In the genomic region with DNA sequence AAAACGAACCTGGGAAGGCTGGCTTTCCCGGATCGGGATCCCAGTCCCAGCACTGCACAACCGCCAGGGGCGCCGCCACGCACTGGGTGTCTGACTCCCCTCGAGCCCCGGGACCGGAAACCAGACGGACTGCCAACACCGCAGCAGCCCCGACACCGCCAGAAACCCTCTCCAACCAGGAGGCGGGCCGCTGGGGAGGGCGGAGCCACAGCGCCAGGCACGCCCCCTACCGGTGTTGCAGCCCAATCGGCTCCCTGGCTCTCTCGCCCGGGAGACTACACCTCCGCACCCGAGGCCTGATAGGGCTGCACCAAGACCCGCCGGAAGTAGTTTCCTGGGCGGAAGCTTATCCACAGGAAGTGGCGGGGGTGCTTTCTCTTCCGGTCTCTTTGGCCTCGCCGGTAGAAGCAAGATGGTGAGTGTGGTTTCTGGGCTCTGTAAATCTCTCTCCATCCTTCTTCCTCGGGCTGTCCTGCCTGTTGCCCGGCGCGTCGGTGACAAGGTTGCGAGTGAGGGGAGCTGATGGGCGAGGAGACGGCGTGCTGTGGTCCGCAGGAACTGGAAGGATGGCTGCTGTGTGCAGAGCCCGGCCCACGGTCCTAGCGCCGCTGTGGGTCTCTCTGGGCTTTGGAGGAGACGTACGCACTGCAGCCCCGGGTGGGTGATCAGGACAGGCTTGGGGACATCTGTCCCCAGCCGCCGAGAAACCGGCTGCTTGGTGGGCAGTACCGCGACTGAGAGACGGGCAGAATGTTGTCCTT, we compare ENCODE assay signal across 7 mouse cellular contexts. TPM values are rescaled to one million over a fixed set of nuclear protein-coding genes. Genes with fewer than 3 reads are reported as not detected.
DNase-seq lines count a peak whose midpoint lies in the region; ATAC-seq lines count a peak whose summit lies in the region.

TSS of gene Rpl37 (plus strand) at position 376 of the 761 bp plus-strand sequence.

- peak; percentile 98 for DNase-seq in adrenal gland, adult 8-10 months
- DNase-seq in embryo, embryonic 9.5 days (ENCODE audit: extremely low spot score), result peak; percentile 99
- DNase-seq in gastrocnemius, postnatal 4 days (ENCODE audit: low spot score in 2 of 2), result peak; percentile 99
- DNase-seq in left cerebral cortex, postnatal 36 days (ENCODE audit: low spot score in 2 of 2), result peak; percentile 98 to 99
- peak; percentile 99 for DNase-seq in midbrain, embryonic 11.5 days (ENCODE audit: low spot score, missing footprints)
- DNase-seq in skeletal muscle tissue, adult 2 months (ENCODE audit: low read depth, low spot score), result peak; percentile 98

- no peaks in the 10 kb centered on the region for H3K27me3 ChIP-seq in intestine, embryonic 16.5 days (replicated peaks; ENCODE audit: control insufficient read depth, insufficient read depth, low read length)
- H3K27me3 ChIP-seq in midbrain, embryonic 11.5 days (ENCODE audit: control insufficient read depth, insufficient read depth, low read length), result no peaks in the 10 kb centered on the region

- peak within 1 kb of the TSS; percentile 60 for H3K4me2 ChIP-seq in intestine, embryonic 16.5 days (ENCODE audit: low read depth, low read length)
- peak within 1 kb of the TSS; percentile 71 for H3K4me2 ChIP-seq in midbrain, embryonic 11.5 days

- under 1% methylated on average over 55 of the region's 55 CpGs for WGBS in intestine, embryonic 16.5 days
- WGBS in midbrain, embryonic 11.5 days, result under 1% methylated on average over 54 of the region's 55 CpGs

- H3K9me3 ChIP-seq in intestine, embryonic 16.5 days (ENCODE audit: control insufficient read depth, low read length), result no peaks in the 10 kb centered on the region
- H3K9me3 ChIP-seq in midbrain, embryonic 11.5 days (ENCODE audit: control insufficient read depth, low read length), result no peaks in the 10 kb centered on the region

- peak within 1 kb of the TSS; percentile 75 for H3K4me3 ChIP-seq in intestine, embryonic 16.5 days (ENCODE audit: low read length)
- peak within 1 kb of the TSS; percentile 96 for H3K4me3 ChIP-seq in midbrain, embryonic 11.5 days (ENCODE audit: low read depth, low read length)

- H3K27ac ChIP-seq in intestine, embryonic 16.5 days (ENCODE audit: low read length), result peak within 1 kb of the TSS; percentile 97
- H3K27ac ChIP-seq in midbrain, embryonic 11.5 days (ENCODE audit: low read depth, low read length), result peak within 1 kb of the TSS; percentile 60

- peaks cover 17% of the 10 kb centered on the region for H3K36me3 ChIP-seq in intestine, embryonic 16.5 days (ENCODE audit: control insufficient read depth, insufficient read depth, low read length)
- H3K36me3 ChIP-seq in midbrain, embryonic 11.5 days (ENCODE audit: control insufficient read depth, insufficient read depth, low read length), result peaks cover 24% of the 10 kb centered on the region

- peak; percentile 98 for ATAC-seq in intestine, embryonic 16.5 days
- peak; percentile 99 for ATAC-seq in midbrain, embryonic 11.5 days (ENCODE audit: low FRiP score)

- H3K9ac ChIP-seq in intestine, embryonic 16.5 days (ENCODE audit: low read depth, low read length), result peak within 1 kb of the TSS; percentile 87
- H3K9ac ChIP-seq in midbrain, embryonic 11.5 days (ENCODE audit: low read length), result peak within 1 kb of the TSS; percentile 96

- intact Hi-C loops in left cerebral cortex, postnatal 36 days (cut with DNase I), result loop anchor here (2.0 to 5.0 kb wide), 2 partner anchors 26 to 71 kb away; partner anchors contain the start of genes Prkaa1 and Ttc33

- H3K4me1 ChIP-seq in intestine, embryonic 16.5 days (ENCODE audit: control insufficient read depth, insufficient read depth, low read length), result peaks cover 7% of the 10 kb centered on the region
- peaks cover 9% of the 10 kb centered on the region for H3K4me1 ChIP-seq in midbrain, embryonic 11.5 days (ENCODE audit: control insufficient read depth, insufficient read depth, low read length)

RNA-seq across cellular contexts. Expression of gene Rpl37, which starts in this region (rescaled TPM):
- 100 to 1,000 TPM; 411 to 520 (median 488) TPM for total RNA-seq in adrenal gland, adult 8-10 months (2022)
- total RNA-seq in gastrocnemius, postnatal 4 days (2021), result 100 to 1,000 TPM; 389 to 413 TPM
- 432 and 438 TPM in 2 replicates for polyA plus RNA-seq in intestine, embryonic 16.5 days (2015; fragmentation: Nextera tagmentation; extraction: Ambion mirVana)
- 100 to 1,000 TPM; 257 to 266 TPM for total RNA-seq in left cerebral cortex, postnatal 36 days (2021)
- polyA plus RNA-seq in midbrain, embryonic 11.5 days (2014; fragmentation: Nextera tagmentation; extraction: Ambion mirVana), result 475 and 516 TPM in 2 replicates

Comparison
In these comparisons a context has a peak if more than half of its experiments do, and no peak if none do; other contexts are left out.
1. Peak in every context shown above with its lines: DNase-seq, ATAC-seq, H3K4me3 ChIP-seq and H3K27ac ChIP-seq.